Mouse (Mus musculus) G1E (cell line): Measurements from ENCODE around the gene Col1a2.

Experiments used
- CTCF ChIP-seq: IDR thresholded peaks from 2 replicates; pipeline ENCODE4 v1.5.1; 2012; ENCODE audit warnings: low read depth, low read length, inconsistent platforms, mixed read lengths
- GATA1 ChIP-seq: IDR thresholded peaks from 2 replicates; pipeline ENCODE4 v1.6.1; 2012; ENCODE audit warnings: borderline replicate concordance, low read length, inconsistent platforms, mixed read lengths
- GATA2 ChIP-seq: IDR thresholded peaks from 2 replicates; pipeline ENCODE4 v1.6.1; 2012; ENCODE audit warnings: low read depth, low read length, inconsistent platforms, borderline replicate concordance
- POLR2AphosphoS5 ChIP-seq: IDR thresholded peaks from 2 replicates; pipeline ENCODE4 v1.6.1; 2012; ENCODE audit warnings: low read depth, low read length, inconsistent platforms; ENCODE audit not compliant: insufficient replicate concordance
- TAL1 ChIP-seq: conservative IDR thresholded peaks from 2 replicates; pipeline ENCODE4 v1.6.1; 2012; ENCODE audit warnings: low read depth, low read length, inconsistent platforms, mixed read lengths

DNA sequence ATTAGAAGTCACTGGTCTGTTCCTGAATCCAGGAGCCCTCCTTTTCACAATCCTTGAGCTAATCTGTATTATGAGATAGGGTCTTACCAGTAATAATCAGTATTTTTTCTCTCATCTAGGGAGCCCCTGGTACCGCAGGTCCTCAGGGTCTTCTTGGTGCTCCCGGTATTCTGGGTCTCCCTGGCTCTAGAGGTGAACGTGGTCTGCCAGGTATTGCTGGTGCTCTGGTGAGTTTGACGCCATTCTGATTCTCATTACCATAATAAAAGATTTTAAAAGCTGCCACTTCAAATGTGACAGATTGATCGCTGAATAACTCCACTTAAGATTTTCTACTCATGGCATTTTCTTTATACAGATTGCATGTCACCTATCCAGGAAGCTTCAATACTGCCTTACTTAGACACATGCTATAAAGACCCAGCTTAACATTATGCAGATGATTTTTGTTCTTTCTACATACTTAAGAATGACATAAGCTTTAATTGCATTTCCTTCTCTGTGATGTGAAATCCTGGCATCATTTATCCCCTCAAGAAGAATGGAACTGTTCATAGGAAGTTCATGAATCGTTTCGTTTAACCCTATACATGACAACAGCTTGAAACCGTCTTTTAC is 30.0 kb downstream of the Col1a2 start:
- TF ChIP-seq CTCF, result no peak
- no peak for TF ChIP-seq GATA1
- no peak for TF ChIP-seq POLR2AphosphoS5
- no peak for TF ChIP-seq TAL1
- no peak for TF ChIP-seq GATA2
